Mouse (Mus musculus) MEL (cell line): Measurements from ENCODE around the gene Gm20388. TPM values are rescaled to one million over a fixed set of nuclear protein-coding genes. Genes with fewer than 3 reads are reported as not detected.

Source experiments
- DNase-seq: peaks from one replicate; pipeline ENCODE4 v3.0.0; 2011; ENCODE audit warnings: low read depth, low spot score
- H3K27ac ChIP-seq: 2 replicates; pipeline ENCODE4 v1.5.1; 2012; ENCODE audit warnings: low read depth, mild to moderate bottlenecking, control low read depth, low read length, moderate library complexity; ENCODE audit not compliant: control insufficient read depth
- H3K27me3 ChIP-seq, 2 experiments: fragments of 150-350 bp in 1 of 2; sonication (generic) in 1 of 2; 2 replicates each; pipeline ENCODE4 v1.6.1; 2012; ENCODE audit warnings: low read length in 2 of 2, mild to moderate bottlenecking in 2 of 2, improper control_type of control experiment in 1 of 2, moderate library complexity in 1 of 2; ENCODE audit not compliant: insufficient read depth in 2 of 2, control insufficient read depth in 1 of 2
- H3K36me3 ChIP-seq, 2 experiments: 2 replicates each; pipeline ENCODE4 v1.6.1; 2012 to 2014; ENCODE audit warnings: low read length in 2 of 2, improper control_type of control experiment in 1 of 2, inconsistent platforms in 1 of 2, mild to moderate bottlenecking in 1 of 2; ENCODE audit not compliant: insufficient read depth in 2 of 2, control insufficient read depth in 1 of 2
- H3K4me1 ChIP-seq, 2 experiments: fragments of 150-350 bp in 1 of 2; sonication (generic) in 1 of 2; 2 replicates each; pipeline ENCODE4 v1.6.1; 2012; ENCODE audit warnings: low read length in 2 of 2, improper control_type of control experiment in 1 of 2, mild to moderate bottlenecking in 1 of 2; ENCODE audit not compliant: insufficient read depth in 2 of 2, control insufficient read depth in 1 of 2
- H3K4me3 ChIP-seq, 2 experiments: fragments of 150-350 bp in 1 of 2; sonication (generic) in 1 of 2; 2 replicates each; pipeline ENCODE4 v1.5.1; 2012; ENCODE audit warnings: low read depth in 2 of 2, low read length in 2 of 2, mild to moderate bottlenecking in 2 of 2, moderate library complexity in 2 of 2, control low read depth in 1 of 2, improper control_type of control experiment in 1 of 2; ENCODE audit not compliant: control insufficient read depth in 1 of 2, insufficient read depth in 1 of 2
- H3K79me2 ChIP-seq: 2 replicates; pipeline ENCODE4 v1.6.1; 2012; ENCODE audit warnings: mild to moderate bottlenecking, low read length, moderate library complexity; ENCODE audit not compliant: control insufficient read depth, poor library complexity, insufficient read depth
- H3K9ac ChIP-seq: 2 replicates; pipeline ENCODE4 v1.6.1; 2012; ENCODE audit warnings: low read depth, mild to moderate bottlenecking, control low read depth, low read length, moderate library complexity; ENCODE audit not compliant: control insufficient read depth, poor library complexity, severe bottlenecking
- H3K9me3 ChIP-seq: fragments of 150-350 bp; sonication (generic); replicated peaks from 2 replicates; pipeline ENCODE4 v1.6.1; 2012; ENCODE audit warnings: mild to moderate bottlenecking, low read length, improper control_type of control experiment, moderate library complexity; ENCODE audit not compliant: insufficient read depth
- CHD2 ChIP-seq: IDR thresholded peaks from 2 replicates; pipeline ENCODE4 v1.6.1; 2011; ENCODE audit warnings: low read length, improper control_type of control experiment
- GATA1 ChIP-seq: IDR thresholded peaks from 2 replicates; pipeline ENCODE4 v1.6.1; 2011; ENCODE audit warnings: low read depth, low read length, improper control_type of control experiment
- HCFC1 ChIP-seq: IDR thresholded peaks from 2 replicates; pipeline ENCODE4 v1.6.1; 2012; ENCODE audit warnings: low read depth, mild to moderate bottlenecking, inconsistent platforms, low read length, improper control_type of control experiment, moderate library complexity
- MAX ChIP-seq: IDR thresholded peaks from 2 replicates; pipeline ENCODE4 v1.6.1; 2011; ENCODE audit warnings: low read length, improper control_type of control experiment
- MYB ChIP-seq: IDR thresholded peaks from 2 replicates; pipeline ENCODE4 v1.6.1; 2011; ENCODE audit warnings: mild to moderate bottlenecking, low read depth, low read length, improper control_type of control experiment
- NRF1 ChIP-seq: IDR thresholded peaks from 2 replicates; pipeline ENCODE4 v1.6.1; 2014; ENCODE audit warnings: low read depth, mild to moderate bottlenecking, inconsistent platforms, low read length, improper control_type of control experiment, moderate library complexity; ENCODE audit not compliant: poor library complexity, insufficient read depth, severe bottlenecking
- POLR2AphosphoS2 ChIP-seq: IDR thresholded peaks from 2 replicates; pipeline ENCODE4 v1.6.1; 2011; ENCODE audit warnings: low read length, improper control_type of control experiment
- RAD21 ChIP-seq: IDR thresholded peaks from 2 replicates; pipeline ENCODE4 v1.6.1; 2011; ENCODE audit warnings: mild to moderate bottlenecking, low read depth, low read length, improper control_type of control experiment
- RCOR1 ChIP-seq: IDR thresholded peaks from 2 replicates; pipeline ENCODE4 v1.6.1; 2012; ENCODE audit warnings: low read depth, mild to moderate bottlenecking, inconsistent platforms, low read length, improper control_type of control experiment
- TBP ChIP-seq: IDR thresholded peaks from 2 replicates; pipeline ENCODE4 v1.8.0; 2011; ENCODE audit warnings: low read depth, low read length, improper control_type of control experiment
- UBTF ChIP-seq: IDR thresholded peaks from 2 replicates; pipeline ENCODE4 v1.6.1; 2012; ENCODE audit warnings: low read depth, mild to moderate bottlenecking, inconsistent platforms, low read length, improper control_type of control experiment, moderate library complexity, borderline replicate concordance; ENCODE audit not compliant: insufficient read depth
- USF2 ChIP-seq, 2 experiments: IDR thresholded peaks; 2 replicates each; pipeline ENCODE4 v1.6.1; 2011 to 2012; ENCODE audit warnings: improper control_type of control experiment in 2 of 2, low read length in 2 of 2, borderline replicate concordance in 1 of 2, inconsistent platforms in 1 of 2, low read depth in 1 of 2, mild to moderate bottlenecking in 1 of 2; ENCODE audit not compliant: insufficient read depth in 1 of 2
- ZC3H11A ChIP-seq: IDR thresholded peaks from 2 replicates; pipeline ENCODE4 v1.6.1; 2012; ENCODE audit warnings: low read depth, mild to moderate bottlenecking, inconsistent platforms, low read length, improper control_type of control experiment
- ZMIZ1 ChIP-seq: IDR thresholded peaks from 2 replicates; pipeline ENCODE4 v1.6.1; 2012; ENCODE audit warnings: low read depth, mild to moderate bottlenecking, inconsistent platforms, low read length, improper control_type of control experiment, moderate library complexity
- polyA plus RNA-seq, 2 experiments: library from polyadenylated mRNA; stranded (reverse) in 1 of 2; unstranded in 1 of 2; fragments of >175 nt in 1 of 2; fragments of >200 nt in 1 of 2; gene quantifications; 2 replicates each; pipeline versions ENCODE4 v1.2.1 to v1.2.4; 2012; ENCODE audit warnings: low replicate concordance in 2 of 2, low read depth in 1 of 2; ENCODE audit not compliant: insufficient read length in 2 of 2, insufficient read depth in 1 of 2, missing spikeins in 1 of 2
- total RNA-seq: library from RNA; depleted of rRNA; stranded (reverse); fragments of 300-350 nt; gene quantifications from 2 replicates; pipeline ENCODE4 v1.2.3, GENCODE M21; 2012

The Gm20388 gene
- total and polyA plus RNA-seq, 3 experiments = 11.1 to 17.8 TPM; not detected in 1

DNA sequence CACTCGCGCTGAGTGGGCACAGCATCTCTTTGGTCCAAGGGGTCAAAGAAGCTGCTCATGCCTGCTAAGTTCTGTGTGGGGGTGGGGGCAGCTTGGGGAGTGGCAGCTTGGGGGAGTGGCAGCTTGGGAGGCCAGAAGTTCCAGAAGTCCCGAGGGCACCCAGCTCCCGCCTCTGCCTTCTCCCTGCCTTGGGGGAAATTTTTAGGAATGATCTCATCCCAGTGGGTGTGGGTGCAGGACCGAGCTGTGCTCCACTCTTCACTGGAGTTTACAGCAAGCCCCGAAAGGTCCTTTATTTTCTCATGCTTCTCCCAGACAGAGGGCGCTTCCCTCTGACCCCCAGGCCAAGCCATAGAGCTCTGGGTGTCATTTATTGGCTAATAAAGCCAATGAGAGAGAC lies 2126.6 kb downstream of the Gm20388 start:
- peaks cover 0 to 5% of the 10 kb centered on the region in 2 experiments; a peak in 2 of 4 replicates for H3K27me3 ChIP-seq
- H3K4me1 ChIP-seq = no peaks in the 10 kb centered on the region
- no peaks in the 10 kb centered on the region for H3K36me3 ChIP-seq
- H3K27ac ChIP-seq = no peak overlapping the region
- H3K9ac ChIP-seq = no peak overlapping the region
- no peak overlapping the region for H3K4me3 ChIP-seq
- H3K9me3 ChIP-seq = no peaks in the 10 kb centered on the region
- H3K79me2 ChIP-seq = no peaks in the 10 kb centered on the region
- no peak for TF ChIP-seq TBP
- TF ChIP-seq, all 39 proteins: peak for 0
- no peak for DNase-seq

DNA sequence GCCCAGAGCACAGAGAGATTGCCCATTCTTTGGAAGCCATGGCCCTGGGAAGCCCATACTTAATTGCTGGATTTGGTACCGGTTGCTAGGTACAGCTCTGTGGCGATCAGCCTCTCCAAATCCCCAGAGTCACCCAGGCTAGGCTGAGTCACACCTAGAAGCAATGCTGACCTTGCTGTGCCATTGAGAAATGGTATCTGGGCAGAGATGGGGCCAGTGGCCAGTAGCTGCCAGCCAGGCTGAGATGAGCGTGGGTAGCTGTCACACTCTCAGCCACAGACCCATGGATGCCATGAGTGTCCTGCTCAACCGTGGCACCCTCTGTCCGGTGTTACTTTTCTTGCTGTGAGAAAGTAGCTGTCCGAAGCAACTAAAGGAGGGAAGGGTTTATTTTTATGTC lies 2127.4 kb downstream of the Gm20388 start:
- TF ChIP-seq MAX = no peak
- TF ChIP-seq MYB = no peak
- TF ChIP-seq USF2 (IDR thresholded peaks at IDR 0.05; ENCODE audit: borderline replicate concordance in 1 of 2, insufficient read depth in 1 of 2, low read depth in 1 of 2, low read length in 2 of 2) = no peak
- no peak for TF ChIP-seq UBTF
- no peak for TF ChIP-seq RCOR1
- no peak for TF ChIP-seq RAD21
- no peak for TF ChIP-seq POLR2AphosphoS2
- TF ChIP-seq ZC3H11A = no peak
- TF ChIP-seq HCFC1 = no peak
- no peak for TF ChIP-seq ZMIZ1
- TF ChIP-seq CHD2 = no peak
- no peak for TF ChIP-seq GATA1
- Histone ChIP-seq H3K36me3 (no peaks in the 10 kb centered on the region), H3K9me3 (no peaks in the 10 kb centered on the region), H3K79me2 (no peaks in the 10 kb centered on the region), H3K27me3 (peaks cover 0 to 5% of the 10 kb centered on the region in 2 experiments; a peak in 2 of 4 replicates), H3K27ac (no peak overlapping the region), H3K4me1 (no peaks in the 10 kb centered on the region), H3K9ac (no peak overlapping the region), H3K4me3 (no peak overlapping the region)
- no peak for DNase-seq

DNA sequence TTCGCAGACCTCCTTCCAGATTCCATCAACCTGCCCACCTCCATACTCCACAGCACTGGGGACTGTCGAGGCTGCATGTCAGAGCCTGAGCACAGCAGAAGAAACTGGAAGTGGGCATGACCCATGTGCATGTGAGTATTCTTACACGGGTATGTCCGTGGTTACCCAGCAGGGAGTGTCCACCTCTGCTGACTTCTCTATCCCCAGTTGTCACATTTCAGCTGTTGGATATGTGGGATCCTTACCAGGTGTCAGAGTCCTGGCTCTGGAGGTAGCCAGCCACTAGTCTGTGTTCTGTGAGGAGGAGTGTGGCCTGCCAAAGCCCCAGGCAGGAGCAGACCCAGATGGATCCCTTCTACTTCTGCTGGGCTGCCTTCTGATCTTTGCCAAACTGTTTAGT lies 2128.8 kb downstream of the Gm20388 start:
- no peak overlapping the region for H3K9ac ChIP-seq
- no peaks in the 10 kb centered on the region for H3K9me3 ChIP-seq
- DNase-seq = no peak
- no peaks in the 10 kb centered on the region for H3K4me1 ChIP-seq
- TF ChIP-seq UBTF (no peak), ZC3H11A (no peak), MAX (no peak), NRF1 (no peak)
- H3K79me2 ChIP-seq = no peaks in the 10 kb centered on the region
- H3K27ac ChIP-seq = no peak overlapping the region
- peaks cover 0 to 3% of the 10 kb centered on the region in 2 experiments; a peak in 2 of 4 replicates for H3K27me3 ChIP-seq
- no peaks in the 10 kb centered on the region for H3K36me3 ChIP-seq
- no peak overlapping the region for H3K4me3 ChIP-seq
